30 mouse cellular contexts compared by ENCODE assay signal in genomic region chr1:170912891-170913615, GRCm38 (mm10). TPM values are rescaled to one million over a fixed set of nuclear protein-coding genes. Genes with fewer than 3 reads are reported as not detected.
"Had no signal": no experiment of that assay in that cellular context is flagged by ENCODE, and none has a peak within 500 bp of the region (broad histone marks: within the 10 kb centered on the region; RNA-seq: fewer than 3 reads in every experiment).

Gene Fcrlb (minus strand): TSS chr1:170912941.

- H3K27ac ChIP-seq: gastrocnemius, adult 2 months; heart, adult 2 months; heart, embryonic 10.5 days; hindbrain, embryonic 10.5 days; hindbrain, embryonic 12.5 days; hindbrain, embryonic 14.5 days; intestine, embryonic 15.5 days; layer of hippocampus, adult 2 months; left cerebral cortex, adult 2 months; limb, embryonic 10.5 days; limb, embryonic 12.5 days; liver, embryonic 13.5 days had no signal

- H3K36me3 ChIP-seq: heart, embryonic 10.5 days; heart, embryonic 12.5 days; hindbrain, embryonic 10.5 days; hindbrain, embryonic 12.5 days; intestine, embryonic 15.5 days; limb, embryonic 10.5 days; limb, embryonic 12.5 days; liver, embryonic 13.5 days had no signal

- H3K9ac ChIP-seq: heart, embryonic 12.5 days; hindbrain, embryonic 12.5 days; hindbrain, embryonic 14.5 days; intestine, embryonic 15.5 days; limb, embryonic 12.5 days; liver, embryonic 13.5 days had no signal

- H3K4me3 ChIP-seq: gastrocnemius, adult 2 months; heart, adult 2 months; heart, embryonic 10.5 days; heart, embryonic 12.5 days; hindbrain, embryonic 10.5 days; hindbrain, embryonic 12.5 days; intestine, embryonic 15.5 days; layer of hippocampus, adult 2 months; left cerebral cortex, adult 2 months; limb, embryonic 10.5 days; limb, embryonic 12.5 days; liver, embryonic 13.5 days had no signal

- DNase-seq: gastrocnemius, adult 2 months; gastrocnemius, postnatal 10 days; gastrocnemius, postnatal 25 days; heart, adult 2 months; heart, postnatal 10 days; heart, postnatal 4 days; kidney, adult 18-20 months; kidney, adult 8-10 months; kidney, postnatal 10 days; kidney, postnatal 25 days; liver; liver, embryonic 13.5 days had no signal

- H3K9me3 ChIP-seq: heart, embryonic 10.5 days; hindbrain, embryonic 10.5 days; hindbrain, embryonic 12.5 days; intestine, embryonic 15.5 days; limb, embryonic 10.5 days; limb, embryonic 12.5 days; liver, embryonic 13.5 days had no signal

- ATAC-seq: hindbrain, embryonic 16.5 days; inflammation-experienced regulatory T-cells, adult 6 months; intestine, embryonic 15.5 days; intestine, postnatal 0 days had no signal

- H3K4me2 ChIP-seq: heart, embryonic 12.5 days; hindbrain, embryonic 12.5 days; hindbrain, embryonic 14.5 days; intestine, embryonic 15.5 days; limb, embryonic 12.5 days; liver, embryonic 11.5 days; liver, embryonic 13.5 days had no signal

RNA-seq across cellular contexts. Expression of gene Fcrlb, which starts in this region (rescaled TPM):
- total RNA-seq: gastrocnemius, adult 2 months; gastrocnemius, postnatal 10 days; gastrocnemius, postnatal 25 days; gastrocnemius, postnatal 4 days; granulocyte monocyte progenitor cell, adult 5-6 weeks; heart, adult 2 months; heart, postnatal 10 days; heart, postnatal 25 days; heart, postnatal 4 days had no signal
- polyA plus RNA-seq: heart, adult 2 months; heart, embryonic 10.5 days; heart, embryonic 12.5 days; hindbrain, embryonic 10.5 days; hindbrain, embryonic 12.5 days; inflammation-experienced regulatory T-cells, adult 6 months; kidney, embryonic 14.5 days; limb, embryonic 10.5 days; limb, embryonic 12.5 days; liver, embryonic 11.5 days; liver, embryonic 13.5 days had no signal
